Mouse (Mus musculus) limb, embryonic 10.5 days (tissue): ENCODE results near the gene Svep1. TPM values are rescaled to one million over a fixed set of nuclear protein-coding genes. Genes with fewer than 3 reads are reported as not detected.

Experiments used
- DNase-seq: peaks from one replicate; pipeline ENCODE4 v3.0.0-alpha.2; 2017; ENCODE audit warnings: low spot score
- H3K27ac ChIP-seq: fragments of 300-500 bp; sonication (generic); 2 replicates; pipeline ENCODE4 v1.5.1; 2016; ENCODE audit warnings: mild to moderate bottlenecking
- H3K27me3 ChIP-seq: fragments of 300-500 bp; sonication (generic); 2 replicates; pipeline ENCODE4 v1.6.1; 2016; ENCODE audit warnings: low read depth, mild to moderate bottlenecking; ENCODE audit not compliant: poor library complexity, severe bottlenecking
- H3K36me3 ChIP-seq: fragments of 300-500 bp; sonication (generic); 2 replicates; pipeline ENCODE4 v1.6.1; 2016; ENCODE audit warnings: mild to moderate bottlenecking, moderate library complexity
- H3K4me1 ChIP-seq: fragments of 300-500 bp; sonication (generic); 2 replicates; pipeline ENCODE4 v1.6.1; 2016
- H3K4me3 ChIP-seq: fragments of 300-500 bp; sonication (generic); 2 replicates; pipeline ENCODE4 v1.5.1; 2016; ENCODE audit warnings: mild to moderate bottlenecking, moderate library complexity
- H3K9me3 ChIP-seq: fragments of 300-500 bp; sonication (generic); replicated peaks from 2 replicates; pipeline ENCODE4 v1.6.1; 2016; ENCODE audit warnings: mild to moderate bottlenecking
- WGBS: fragments of 180-500 bp; shearing (Covaris S2); methylation state at CpG from one replicate; pipeline ENCODE4 v1.1.7; 2016; 5-methylcytosine and 5-hydroxymethylcytosine counted together
- polyA plus RNA-seq: library from polyadenylated mRNA; unstranded; fragments of >200 nt; fragmentation: Nextera tagmentation; extraction: Ambion mirVana; gene quantifications from 2 replicates; pipeline ENCODE4 v1.2.1, GENCODE M21; 2016

Gene Svep1
- polyA plus RNA-seq, 1 experiment from 2014 or later = 2.3 TPM

DNA sequence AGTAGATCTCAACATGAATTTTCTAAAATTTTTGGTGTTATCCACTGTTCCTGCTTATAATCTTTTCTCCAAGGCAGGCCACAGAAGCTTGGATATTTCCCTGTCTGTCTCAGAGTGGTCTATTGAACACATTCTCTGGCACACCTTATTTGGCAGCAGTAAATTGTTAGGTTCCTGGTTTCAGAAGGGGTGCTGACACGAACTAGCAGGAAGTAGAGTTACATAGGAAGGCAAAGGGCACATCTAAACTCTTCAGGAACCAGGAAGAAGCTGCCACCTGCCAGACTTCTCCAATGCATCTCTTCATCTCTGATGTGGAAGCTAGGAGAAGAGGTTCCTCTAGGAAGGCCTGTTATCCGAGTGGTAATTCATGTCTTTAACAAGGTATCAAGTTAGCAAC, 141.9 kb downstream of the Svep1 start:
- H3K27me3 ChIP-seq = no peaks in the 10 kb centered on the region
- no peaks in the 10 kb centered on the region for H3K4me1 ChIP-seq
- 68% methylated on average over 2 of the region's 2 CpGs for WGBS
- no peak overlapping the region for H3K27ac ChIP-seq
- no peaks in the 10 kb centered on the region for H3K36me3 ChIP-seq
- no peak for DNase-seq
- no peak overlapping the region for H3K4me3 ChIP-seq
- H3K9me3 ChIP-seq = no peaks in the 10 kb centered on the region

- no peaks in the 10 kb centered on the region for H3K36me3 ChIP-seq
- H3K27me3 ChIP-seq = no peaks in the 10 kb centered on the region
- H3K4me1 ChIP-seq = no peaks in the 10 kb centered on the region
- no peaks in the 10 kb centered on the region for H3K9me3 ChIP-seq
- no peak overlapping the region for H3K4me3 ChIP-seq
- DNase-seq = no peak
- no peak overlapping the region for H3K27ac ChIP-seq
- WGBS = 88% methylated on average over 1 of the region's 1 CpGs
Measured at GRCm38 (mm10) chr4:58062933-58063332, 143.7 kb downstream of the Svep1 start.

GRCm38 (mm10) chr4:58055653-58056052, 151.0 kb downstream of the Svep1 start:
- Histone ChIP-seq H3K27ac (no peak overlapping the region), H3K9me3 (no peaks in the 10 kb centered on the region), H3K27me3 (no peaks in the 10 kb centered on the region), H3K4me1 (0 out of 2 replicates have a peak, but pooled peaks cover 4% of the 10 kb centered on the region), H3K4me3 (no peak overlapping the region), H3K36me3 (no peaks in the 10 kb centered on the region)
- no peak for DNase-seq

- DNase-seq = no peak
- Histone ChIP-seq H3K27me3 (no peaks in the 10 kb centered on the region), H3K27ac (no peak overlapping the region), H3K36me3 (no peaks in the 10 kb centered on the region), H3K9me3 (no peaks in the 10 kb centered on the region), H3K4me1 (0 out of 2 replicates have a peak, but pooled peaks cover 4% of the 10 kb centered on the region), H3K4me3 (no peak overlapping the region)
- 73% methylated on average over 5 of the region's 5 CpGs for WGBS
Measured at GRCm38 (mm10) chr4:58054441-58054840, 152.2 kb downstream of the Svep1 start.

DNA sequence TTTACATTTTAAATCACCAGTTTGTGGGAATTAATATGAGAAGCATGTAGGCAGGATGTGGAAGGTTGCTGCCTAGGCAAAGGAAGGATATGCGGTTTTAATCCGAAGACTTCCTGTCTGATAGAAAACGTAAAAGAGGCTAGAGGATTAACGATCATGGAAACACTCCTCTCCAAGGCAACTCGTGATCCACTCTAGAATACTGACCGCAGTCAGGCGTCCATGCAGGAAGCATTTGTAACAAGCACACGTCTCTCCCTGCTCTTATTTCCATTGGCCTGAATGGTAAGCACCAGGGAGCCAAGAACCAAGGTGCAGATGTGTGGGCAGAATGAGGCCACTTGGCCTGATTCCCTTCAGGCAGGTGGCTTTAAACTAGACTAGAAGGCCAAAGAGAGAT, 155.9 kb downstream of the Svep1 start:
- Histone ChIP-seq H3K27me3 (no peaks in the 10 kb centered on the region), H3K36me3 (no peaks in the 10 kb centered on the region), H3K4me1 (0 out of 2 replicates have a peak, but pooled peaks cover 4% of the 10 kb centered on the region), H3K9me3 (no peaks in the 10 kb centered on the region), H3K27ac (no peak overlapping the region), H3K4me3 (no peak overlapping the region)
- 81% methylated on average over 8 of the region's 8 CpGs for WGBS
- DNase-seq = no peak

GRCm38 (mm10) chr4:58050276-58050675, 156.4 kb downstream of the Svep1 start:
- H3K9me3 ChIP-seq = no peaks in the 10 kb centered on the region
- 84% methylated on average over 8 of the region's 8 CpGs for WGBS
- 0 out of 2 replicates have a peak, but pooled peaks cover 4% of the 10 kb centered on the region for H3K4me1 ChIP-seq
- DNase-seq = no peak
- H3K36me3 ChIP-seq = no peaks in the 10 kb centered on the region
- H3K27ac ChIP-seq = no peak overlapping the region
- H3K4me3 ChIP-seq = no peak overlapping the region
- H3K27me3 ChIP-seq = no peaks in the 10 kb centered on the region

DNA sequence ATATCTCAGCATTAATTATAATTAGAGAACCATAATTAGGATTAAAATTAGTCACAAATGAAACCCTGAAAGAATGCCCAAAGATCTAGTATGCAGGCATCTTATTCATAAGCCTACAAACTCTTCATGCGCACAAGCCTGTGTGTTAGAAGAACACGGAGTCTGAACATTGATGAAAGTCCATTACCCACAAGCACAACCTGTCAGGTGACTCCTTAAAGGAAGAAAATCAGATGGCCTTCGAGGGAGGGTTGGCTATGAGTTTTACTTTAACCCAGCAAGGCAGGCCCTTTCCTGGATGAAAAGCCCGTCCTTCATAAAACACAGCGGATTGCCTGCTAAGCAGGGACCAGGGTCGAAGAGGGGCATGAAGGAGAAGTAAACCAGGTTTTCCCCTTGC, 161.8 kb downstream of the Svep1 start:
- WGBS = 93% methylated on average over 6 of the region's 6 CpGs
- Histone ChIP-seq H3K27ac (no peak overlapping the region), H3K27me3 (no peaks in the 10 kb centered on the region), H3K9me3 (no peaks in the 10 kb centered on the region), H3K36me3 (no peaks in the 10 kb centered on the region), H3K4me1 (no peaks in the 10 kb centered on the region), H3K4me3 (no peak overlapping the region)
- DNase-seq = no peak

DNA sequence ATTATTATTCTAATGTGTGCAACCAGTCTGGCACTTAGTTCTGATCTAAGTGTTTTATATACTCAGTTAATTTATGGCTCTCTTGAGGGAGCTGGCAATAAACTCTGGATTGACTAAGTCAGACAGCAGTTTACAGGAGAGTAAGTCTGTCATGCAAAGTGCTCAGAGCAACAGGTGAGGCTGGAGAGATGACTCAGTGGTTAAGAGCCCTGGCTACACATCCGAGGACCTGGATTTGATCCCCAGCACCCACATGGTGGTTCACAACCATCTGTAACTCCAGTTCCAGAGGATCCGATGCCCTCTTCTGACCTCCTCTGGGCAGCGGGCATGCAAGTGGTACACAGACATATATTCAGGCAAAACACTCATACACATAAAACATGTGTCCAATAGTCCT, 162.3 kb downstream of the Svep1 start:
- WGBS = 92% methylated on average over 3 of the region's 3 CpGs
- Histone ChIP-seq H3K4me1 (no peaks in the 10 kb centered on the region), H3K4me3 (no peak overlapping the region), H3K9me3 (no peaks in the 10 kb centered on the region), H3K36me3 (no peaks in the 10 kb centered on the region), H3K27ac (no peak overlapping the region), H3K27me3 (no peaks in the 10 kb centered on the region)
- DNase-seq = no peak

- WGBS = 97% methylated on average over 2 of the region's 2 CpGs
- H3K9me3 ChIP-seq = no peaks in the 10 kb centered on the region
Measured at GRCm38 (mm10) chr4:58040093-58040492, 166.6 kb downstream of the Svep1 start.

GRCm38 (mm10) chr4:58037096-58037705, 169.5 kb downstream of the Svep1 start:
- Histone ChIP-seq H3K27me3 (no peaks in the 10 kb centered on the region), H3K36me3 (no peaks in the 10 kb centered on the region), H3K4me1 (peaks cover 4% of the 10 kb centered on the region; the same call in 1 of the 2 replicates), H3K9me3 (no peaks in the 10 kb centered on the region), H3K4me3 (no peak overlapping the region), H3K27ac (no peak overlapping the region)
- DNase-seq = no peak
- WGBS = 81% methylated on average over 6 of the region's 6 CpGs

More at GRCm38 (mm10) chr4:58040093-58040492, 166.6 kb downstream of the Svep1 start:
- H3K27ac ChIP-seq = no peak overlapping the region
- H3K4me3 ChIP-seq = no peak overlapping the region
- H3K27me3 ChIP-seq = no peaks in the 10 kb centered on the region
- H3K4me1 ChIP-seq = no peaks in the 10 kb centered on the region
- no peak for DNase-seq
- H3K36me3 ChIP-seq = no peaks in the 10 kb centered on the region

DNA sequence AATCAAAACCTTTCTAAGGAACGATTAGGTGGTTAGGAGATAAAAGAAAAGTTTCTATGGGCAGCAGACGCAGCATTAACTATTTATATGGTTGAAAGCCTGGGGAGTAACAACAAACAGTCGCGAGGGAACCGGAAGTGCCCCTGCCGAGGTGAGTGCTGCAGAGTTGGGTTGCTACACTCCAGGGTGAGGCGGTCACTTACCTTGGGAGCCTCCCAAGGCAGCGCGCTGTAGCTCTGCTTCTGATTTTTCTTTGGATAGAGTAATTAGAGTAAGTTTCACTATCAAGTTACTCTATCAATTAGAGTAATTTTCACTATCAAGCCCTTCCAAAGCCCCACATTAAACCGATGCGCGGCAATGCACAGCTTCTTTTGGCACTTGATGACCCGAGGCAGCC, 172.0 kb downstream of the Svep1 start:
- no peaks in the 10 kb centered on the region for H3K9me3 ChIP-seq
- 0 out of 2 replicates have a peak overlapping the region, but pooled peaks have one; percentile 25 for H3K4me3 ChIP-seq
- 60% methylated on average over 13 of the region's 13 CpGs for WGBS
- no peak overlapping the region for H3K27ac ChIP-seq
- no peaks in the 10 kb centered on the region for H3K27me3 ChIP-seq
- H3K4me1 ChIP-seq = peaks cover 4% of the 10 kb centered on the region; the same call in 1 of the 2 replicates
- no peak for DNase-seq
- H3K36me3 ChIP-seq = no peaks in the 10 kb centered on the region

GRCm38 (mm10) chr4:58032714-58033113, 173.9 kb downstream of the Svep1 start:
- 85% methylated on average over 1 of the region's 1 CpGs for WGBS

DNA sequence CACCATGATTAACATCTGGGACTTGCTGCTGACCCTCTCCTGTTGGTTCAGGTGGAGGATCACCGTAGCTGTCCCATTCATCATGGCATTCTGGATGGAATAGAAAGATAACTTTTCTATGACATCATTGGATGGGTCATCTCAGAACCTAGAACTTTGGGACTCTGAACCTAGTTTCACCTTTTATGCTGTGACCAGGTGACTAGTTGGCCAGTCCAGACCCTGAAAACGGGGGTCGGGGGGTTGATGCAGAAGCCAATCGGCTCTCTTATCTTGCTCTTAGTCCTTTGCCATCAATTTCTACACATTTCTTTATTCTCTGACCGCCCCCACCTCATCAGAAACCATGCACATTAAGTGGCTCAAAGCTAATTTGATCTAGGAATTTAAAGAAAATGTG, 197.6 kb downstream of the Svep1 start, which contains the start of gene Txndc8:
Txndc8 (minus strand) TSS at position 101 of the 400 bp plus-strand sequence.
- H3K27me3 ChIP-seq = no peaks in the 10 kb centered on the region
- H3K9me3 ChIP-seq = no peaks in the 10 kb centered on the region
- H3K36me3 ChIP-seq = no peaks in the 10 kb centered on the region
- no peaks in the 10 kb centered on the region for H3K4me1 ChIP-seq
- no peak within 1 kb of the TSS for H3K27ac ChIP-seq
- 93% methylated on average over 5 of the region's 5 CpGs for WGBS
- DNase-seq = no peak
- no peak within 1 kb of the TSS for H3K4me3 ChIP-seq

More at GRCm38 (mm10) chr4:58032714-58033113, 173.9 kb downstream of the Svep1 start:
- no peak overlapping the region for H3K27ac ChIP-seq
- H3K36me3 ChIP-seq = no peaks in the 10 kb centered on the region
- H3K4me3 ChIP-seq = no peak overlapping the region
- H3K9me3 ChIP-seq = no peaks in the 10 kb centered on the region
- no peak for DNase-seq
- peaks cover 4% of the 10 kb centered on the region; the same call in 1 of the 2 replicates for H3K4me1 ChIP-seq
- H3K27me3 ChIP-seq = no peaks in the 10 kb centered on the region

- WGBS = 68% methylated on average over 3 of the region's 3 CpGs
- H3K9me3 ChIP-seq = no peaks in the 10 kb centered on the region
- H3K27ac ChIP-seq = no peak overlapping the region
- DNase-seq = no peak
- no peak overlapping the region for H3K4me3 ChIP-seq
- H3K4me1 ChIP-seq = no peaks in the 10 kb centered on the region
- H3K27me3 ChIP-seq = no peaks in the 10 kb centered on the region
- H3K36me3 ChIP-seq = no peaks in the 10 kb centered on the region
Measured at GRCm38 (mm10) chr4:58003501-58003900, 203.2 kb downstream of the Svep1 start.
